Mouse (Mus musculus): ENCODE measurements around the gene Meiob. TPM values are rescaled to one million over a fixed set of nuclear protein-coding genes. Genes with fewer than 3 reads are reported as not detected.
A peak's percentile ranks its signal among the peaks of the same experiment; 100 is the strongest.

Meiob gene
- total RNA-seq, 2 experiments from 2014 or later = not detected

DNA sequence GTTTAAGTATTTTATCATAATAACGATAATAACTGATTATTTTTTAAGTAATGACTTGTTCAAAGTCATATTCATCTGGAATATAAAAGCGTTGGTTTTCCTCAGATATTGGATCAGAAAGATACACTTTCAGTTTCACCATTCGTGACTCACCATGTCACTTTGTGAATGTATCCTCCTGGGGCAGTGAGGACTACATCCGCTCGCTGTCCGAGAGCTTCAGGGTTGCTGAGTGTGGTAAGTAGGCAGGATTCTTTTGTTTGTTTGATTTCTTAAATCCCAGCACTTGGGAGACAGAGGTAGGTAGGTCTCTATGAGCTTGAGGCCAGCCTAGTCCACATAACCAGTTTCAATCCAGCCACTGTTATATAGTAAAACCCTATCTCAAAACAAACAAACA is 14.1 kb downstream of the Meiob start:
- DNase-seq (ENCODE audit: low spot score) = no peak
- intact Hi-C loops (cut with DNase I) = no loop called here

DNA sequence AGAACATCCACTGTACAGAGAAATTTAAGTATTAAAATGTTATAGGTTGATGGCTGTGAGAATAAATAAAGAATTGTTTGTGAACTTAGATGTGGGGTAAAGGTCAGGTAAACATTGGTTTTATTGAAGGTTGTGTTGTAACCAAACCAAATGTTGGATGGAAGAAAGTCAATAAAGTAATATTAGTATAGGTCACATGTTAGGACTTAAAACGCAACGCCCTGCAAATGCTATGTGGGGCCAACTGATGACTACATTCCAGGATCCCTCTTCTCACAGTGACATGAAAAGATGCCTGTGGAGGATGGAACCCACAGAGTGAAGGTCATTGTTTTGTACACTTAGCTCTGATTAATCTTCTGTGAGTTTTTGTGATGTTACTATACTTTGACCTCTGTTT is 15.4 kb downstream of the Meiob start:
- no peak for DNase-seq (ENCODE audit: low spot score)
- intact Hi-C loops (cut with DNase I) = no loop called here

DNA sequence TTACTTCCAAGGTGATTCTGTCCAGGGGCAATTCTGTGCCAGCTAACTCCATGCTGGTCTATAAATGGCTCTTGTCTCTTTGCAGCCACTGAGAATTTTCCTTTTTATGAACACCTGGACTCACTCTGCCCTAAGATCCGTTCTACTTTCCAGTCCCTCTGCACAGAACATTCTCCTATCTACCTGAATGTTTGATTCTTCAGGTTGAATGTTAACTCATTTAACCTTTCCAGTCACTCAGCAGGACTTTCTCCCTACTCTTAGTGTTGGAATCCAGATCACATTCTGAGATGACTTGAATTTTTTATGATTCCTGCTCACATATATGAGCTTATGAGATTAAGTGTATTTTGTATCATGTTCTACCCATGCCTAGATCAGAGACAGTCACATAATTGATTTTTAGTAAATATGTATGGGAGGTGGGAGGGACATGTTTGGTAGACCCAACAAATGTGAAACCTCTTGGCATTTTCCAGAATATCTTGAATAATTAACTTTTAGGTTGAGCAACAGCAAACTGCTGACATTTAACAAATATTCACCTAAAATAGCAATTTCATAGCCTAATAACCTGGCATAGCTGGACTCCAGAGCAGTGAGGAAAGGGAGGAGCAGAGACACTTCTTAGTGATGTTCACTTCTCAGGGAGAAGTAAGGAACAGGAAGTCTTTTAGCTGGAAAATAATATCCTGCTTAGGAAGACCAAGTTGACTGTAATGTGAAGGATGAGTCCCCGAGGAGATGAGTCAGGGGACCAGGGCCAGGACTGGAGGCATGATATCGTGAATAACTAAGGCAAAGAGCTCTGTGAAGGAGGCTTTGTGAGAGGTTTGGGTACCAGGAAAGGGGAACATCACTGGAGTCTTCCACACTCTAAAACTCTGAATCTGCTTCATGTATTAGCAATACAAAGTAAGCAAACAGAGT is 17.5 kb downstream of the Meiob start:
- intact Hi-C loops (cut with DNase I) = no loop called here
- no peak for DNase-seq (ENCODE audit: low spot score)

DNA sequence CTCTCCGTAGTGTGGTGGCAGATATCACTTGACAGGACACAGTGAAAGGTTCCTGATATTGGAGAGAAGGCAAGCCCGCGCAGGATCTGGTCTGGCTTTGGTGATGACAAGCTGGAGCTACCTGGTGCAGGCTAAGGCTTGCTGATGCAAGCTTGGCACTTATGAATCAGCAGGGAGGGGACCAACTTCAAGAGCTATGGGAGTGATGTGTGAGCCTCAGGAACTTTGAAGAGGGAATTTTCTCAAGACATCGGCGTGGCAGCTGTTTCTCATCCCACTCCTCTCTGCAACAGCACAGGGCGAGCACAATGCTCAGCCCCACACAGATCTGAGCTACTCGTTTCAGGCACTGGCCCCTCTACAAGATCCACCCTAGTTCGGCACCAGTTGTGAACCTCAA is 35.8 kb downstream of the Meiob start, which contains the start of gene Hagh:
Hagh (plus strand) TSS at position 302 of the 400 bp plus-strand sequence.
- DNase-seq (ENCODE audit: low spot score) = no peak
- intact Hi-C loops (cut with DNase I) = no loop called here

DNA sequence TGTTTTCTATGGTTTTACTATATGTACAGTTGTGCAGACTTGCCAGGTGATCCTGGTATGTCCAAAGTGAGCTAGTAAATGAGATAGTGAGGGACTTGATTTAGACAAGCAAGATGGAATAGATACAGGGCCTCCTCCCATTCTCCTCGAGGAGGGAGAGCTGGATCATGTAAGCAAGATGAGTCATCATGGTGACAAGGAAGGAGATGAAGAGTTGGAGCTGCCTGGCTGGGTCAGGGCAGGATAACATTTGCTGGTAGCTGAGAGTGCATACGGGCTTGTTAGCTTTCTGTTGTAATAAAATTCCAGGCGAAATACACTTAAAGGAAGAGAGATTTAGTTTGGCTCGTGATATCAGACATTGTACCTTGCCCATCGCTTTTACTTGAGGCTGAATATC is 36.3 kb downstream of the Meiob start:
- intact Hi-C loops (cut with DNase I) = no loop called here
- no peak for DNase-seq (ENCODE audit: low spot score)

DNA sequence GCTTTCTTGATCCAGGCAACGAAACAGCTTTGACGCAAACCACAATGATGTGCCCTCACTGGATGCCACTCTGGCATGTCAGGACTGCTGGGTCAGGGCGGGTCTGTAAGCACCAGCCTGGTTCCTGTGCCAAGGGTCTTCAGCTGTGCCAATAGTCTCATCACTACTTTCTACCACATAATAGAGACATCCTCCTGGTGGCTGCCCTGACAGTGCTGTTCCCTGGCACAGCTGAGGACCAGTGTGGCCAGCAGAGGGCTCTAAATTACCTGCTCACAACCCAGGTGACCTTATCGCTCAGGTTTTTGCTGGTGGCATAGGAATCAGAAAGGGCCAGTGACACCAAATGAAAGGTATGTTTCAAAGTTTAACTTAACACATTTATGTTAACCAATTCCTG is 37.0 kb downstream of the Meiob start:
- no peak for DNase-seq (ENCODE audit: low spot score)
- intact Hi-C loops (cut with DNase I) = no loop called here

DNA sequence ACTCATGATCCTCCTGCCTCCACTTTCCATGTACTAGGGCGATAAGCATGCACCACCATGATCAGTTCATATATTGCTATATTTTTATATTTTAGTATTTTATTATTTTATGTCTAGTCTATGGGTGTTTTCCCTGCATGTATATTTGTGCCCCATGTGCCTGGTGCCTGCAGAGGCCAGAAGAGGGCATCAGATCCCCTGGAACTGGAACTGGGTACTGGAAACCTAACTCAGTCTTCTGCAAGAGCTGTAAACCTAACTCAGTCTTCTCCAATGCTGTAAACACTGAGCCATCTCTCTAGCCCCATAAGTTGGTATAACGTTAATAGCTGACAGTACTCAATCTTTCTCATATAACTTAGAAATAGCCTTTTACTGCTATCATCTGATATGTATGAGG is 38.5 kb downstream of the Meiob start:
- intact Hi-C loops (cut with DNase I) = no loop called here
- no peak for DNase-seq (ENCODE audit: low spot score)

DNA sequence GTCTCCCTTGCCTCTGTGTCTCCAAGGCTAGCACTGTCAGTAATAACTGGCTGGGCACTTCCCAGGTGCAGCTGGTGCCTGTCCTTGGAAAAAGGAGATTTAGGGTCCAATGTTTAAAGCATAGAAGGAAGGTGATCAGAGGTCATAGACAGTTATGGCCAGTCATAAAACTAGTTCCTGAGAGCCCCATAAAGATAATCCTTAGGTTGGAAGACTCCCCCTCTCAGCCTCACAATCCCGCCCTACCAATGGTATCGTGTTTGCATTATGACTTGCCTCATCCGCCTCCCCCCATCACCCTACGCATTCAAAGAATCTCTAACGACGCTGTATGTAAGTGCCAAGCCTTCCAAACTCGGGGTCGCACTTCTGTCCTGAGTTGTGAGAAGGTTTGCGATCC is 40.4 kb downstream of the Meiob start:
- intact Hi-C loops (cut with DNase I) = no loop called here
- DNase-seq (ENCODE audit: low spot score) = no peak

DNA sequence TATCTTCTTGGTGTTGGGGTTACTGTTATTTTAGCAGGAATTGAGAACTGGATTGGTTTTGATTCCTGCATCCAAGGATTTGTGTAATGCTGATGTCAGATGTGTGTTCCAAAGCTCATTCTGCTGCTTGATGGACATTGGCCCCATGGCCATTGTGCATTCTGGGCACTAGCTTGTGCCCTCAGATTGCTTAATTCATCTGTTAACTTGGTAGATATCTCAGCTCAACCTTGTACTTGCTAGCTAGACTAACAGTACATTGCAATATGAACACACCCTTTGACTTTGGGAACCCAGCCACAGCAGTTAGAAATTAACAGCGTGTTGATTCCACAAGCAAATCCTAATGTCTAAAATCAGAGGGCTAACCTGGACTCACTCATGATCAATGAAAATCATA is 43.3 kb downstream of the Meiob start:
- no peak for DNase-seq (ENCODE audit: low spot score)
- intact Hi-C loops (cut with DNase I) = no loop called here

DNA sequence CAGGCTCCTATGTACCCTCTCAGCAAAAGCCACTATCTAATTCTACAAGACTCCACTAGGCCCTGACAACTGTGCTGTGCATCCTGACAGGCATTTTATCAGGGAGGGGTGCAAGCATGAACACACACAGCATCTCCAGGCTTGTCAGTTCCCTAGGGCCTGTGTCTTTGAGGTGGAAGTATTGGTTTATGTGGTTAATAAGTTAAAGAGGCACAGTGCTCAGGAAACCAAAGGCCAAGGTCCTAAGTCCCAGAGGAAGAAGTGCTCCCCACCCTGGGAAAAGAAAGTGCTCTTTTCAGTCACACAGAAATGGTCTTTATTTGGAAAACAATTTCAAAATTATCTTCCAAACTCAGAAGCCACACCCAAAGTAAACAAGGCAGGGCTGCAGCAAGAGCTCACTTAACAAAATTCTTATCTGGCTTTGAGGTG is 44.5 kb downstream of the Meiob start:
- intact Hi-C loops (cut with DNase I) = loop anchor here (2.0 kb wide), 1 partner anchor 38 kb away; the partner anchor contains the start of genes Nubp2 and Spsb3
- DNase-seq (ENCODE audit: low spot score) = no peak

DNA sequence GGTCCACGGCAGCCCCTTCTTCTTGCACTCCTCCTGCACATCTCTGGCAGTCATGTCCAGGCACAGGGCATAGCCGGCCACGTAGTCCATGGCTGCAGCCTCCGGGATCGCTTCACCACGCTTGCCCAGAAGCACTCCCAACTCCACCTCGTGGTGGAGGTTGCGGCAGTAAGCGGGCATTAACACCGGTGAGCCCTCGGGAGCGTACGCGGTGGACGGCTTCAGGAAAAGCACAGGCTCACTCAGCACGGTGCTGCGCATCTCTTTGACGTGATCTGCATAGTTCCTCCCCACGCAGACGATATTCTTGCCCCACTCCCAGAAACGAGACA is 45.6 kb downstream of the Meiob start:
- DNase-seq (ENCODE audit: low spot score) = no peak
- intact Hi-C loops (cut with DNase I) = loop anchor here (2.0 kb wide), 1 partner anchor 37 kb away; the partner anchor contains the start of genes Nubp2 and Spsb3

DNA sequence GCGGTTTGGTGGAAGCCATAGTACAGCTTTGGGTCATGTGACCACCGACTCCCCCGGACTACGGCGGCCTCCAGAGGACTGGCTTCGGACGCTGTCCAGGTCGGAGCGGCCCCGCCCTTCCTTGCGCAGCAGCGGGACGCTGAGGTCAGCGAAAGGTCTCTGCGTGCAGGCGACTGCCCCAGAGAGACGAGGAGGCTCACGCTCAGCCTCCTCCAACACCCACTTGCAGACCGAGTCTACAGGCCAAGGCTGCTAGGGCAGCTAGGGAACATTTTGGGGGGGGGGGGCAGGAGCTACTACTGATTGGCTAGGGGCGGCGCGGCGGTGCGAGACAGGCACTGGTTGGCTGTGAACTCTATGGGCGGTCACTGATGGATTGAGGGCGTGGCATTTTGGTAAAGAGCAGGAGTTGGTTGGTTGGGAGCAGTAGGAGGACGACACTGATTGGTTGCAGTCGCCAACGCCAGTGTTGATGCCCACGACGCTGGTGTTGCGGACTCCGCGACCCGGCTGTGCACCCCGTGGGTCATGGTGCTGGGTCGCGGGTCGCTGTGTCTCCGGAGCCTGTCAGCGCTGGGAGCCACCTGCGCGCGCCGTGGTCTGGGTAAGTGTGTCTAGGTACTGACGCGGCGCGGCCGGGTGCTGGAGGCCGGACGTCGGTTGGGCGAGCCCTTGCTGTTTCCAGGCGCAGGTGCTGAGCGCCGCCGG is 46.1 kb downstream of the Meiob start, which contains the start of gene Fahd1:
Fahd1 (minus strand) TSS at position 300 of the 708 bp plus-strand sequence.
- peak; percentile 95 for DNase-seq (ENCODE audit: low spot score)
- intact Hi-C loops (cut with DNase I) = no loop called here

DNA sequence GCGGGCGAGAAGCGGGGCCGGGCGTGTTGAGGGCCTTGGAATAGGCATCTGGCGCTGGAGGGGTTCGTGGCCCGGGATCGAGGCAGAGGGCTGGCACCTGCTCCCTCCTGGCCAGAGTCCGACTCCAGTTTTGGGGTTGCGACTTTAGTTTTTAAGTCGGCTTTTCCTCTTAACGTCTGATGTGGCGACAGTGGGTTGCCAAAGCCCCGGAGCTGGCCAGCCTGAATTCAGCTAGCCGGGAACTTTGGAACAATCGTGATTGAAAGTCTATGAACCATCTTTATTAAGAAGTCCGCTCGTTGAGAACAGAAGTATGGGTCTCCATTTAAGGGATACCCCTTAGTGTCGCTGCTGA is 46.7 kb downstream of the Meiob start:
- DNase-seq (ENCODE audit: low spot score) = no peak
- intact Hi-C loops (cut with DNase I) = no loop called here

DNA sequence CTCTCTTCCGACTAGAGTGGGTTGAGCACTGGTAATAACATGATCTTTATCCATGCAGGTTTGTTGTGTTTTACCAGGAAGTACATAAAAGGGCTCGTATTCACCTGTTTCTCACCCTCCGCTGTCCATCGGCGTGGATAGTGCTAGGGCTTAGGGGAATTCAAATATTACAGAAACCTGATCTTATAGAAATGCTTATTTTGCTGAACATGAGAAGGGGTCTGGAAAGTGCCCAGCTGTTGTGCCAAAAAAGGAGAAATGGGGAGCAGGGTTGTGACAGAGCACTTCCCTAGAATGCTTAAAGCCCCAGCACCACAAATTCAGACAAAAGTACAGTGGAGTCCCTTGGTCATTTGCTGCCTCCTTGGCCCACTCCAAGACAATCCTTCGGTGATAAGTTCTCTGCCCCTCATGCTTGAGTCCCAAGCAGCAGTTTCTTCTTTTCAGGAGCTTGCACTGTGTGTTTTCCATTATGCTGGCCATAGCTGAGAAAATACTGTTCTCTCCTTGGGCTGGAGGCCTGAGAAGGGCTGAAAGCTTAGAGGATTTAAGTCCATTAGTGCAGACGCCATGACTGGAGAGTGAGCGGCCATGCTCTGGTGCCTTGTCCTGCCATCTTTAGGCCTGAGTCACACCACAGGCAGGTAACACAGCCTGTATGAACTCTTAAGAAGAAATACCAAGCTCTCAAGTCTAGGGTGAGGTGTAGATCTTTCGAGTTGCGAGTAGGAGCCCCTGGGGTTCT is 47.5 kb downstream of the Meiob start:
- intact Hi-C loops (cut with DNase I) = no loop called here
- DNase-seq (ENCODE audit: low spot score) = no peak

DNA sequence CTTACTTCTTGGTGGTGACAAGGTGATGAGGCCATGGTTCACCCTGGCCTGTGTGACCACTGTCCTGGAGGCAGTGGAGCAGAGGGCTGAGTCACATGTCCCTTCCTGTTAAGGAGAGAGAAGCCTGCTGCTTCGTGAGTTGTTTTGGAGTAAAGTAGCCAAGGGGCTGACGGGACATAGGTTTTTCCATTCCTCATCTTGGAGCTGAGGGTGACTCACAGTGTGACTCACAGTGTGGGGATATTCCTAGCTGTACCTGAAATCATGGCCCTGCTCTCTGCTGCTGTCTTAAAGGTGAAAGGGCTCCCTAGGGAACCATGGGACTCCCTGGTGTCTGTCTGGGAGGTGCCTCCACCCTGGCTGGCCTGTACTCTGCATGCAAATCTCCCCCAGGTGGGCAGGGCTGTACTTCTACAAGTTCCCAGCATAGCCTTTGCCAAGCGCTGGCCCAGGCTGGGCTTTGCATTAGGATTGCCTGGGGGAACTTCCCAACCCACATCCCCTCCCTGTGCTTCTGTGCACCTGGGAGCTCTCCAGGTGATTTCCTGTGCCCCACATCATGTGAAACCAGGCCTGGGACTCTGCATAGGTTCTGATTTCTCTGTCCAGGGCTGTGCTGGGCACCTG is 51.9 kb downstream of the Meiob start:
- no peak for DNase-seq (ENCODE audit: low spot score)
- intact Hi-C loops (cut with DNase I) = no loop called here

DNA sequence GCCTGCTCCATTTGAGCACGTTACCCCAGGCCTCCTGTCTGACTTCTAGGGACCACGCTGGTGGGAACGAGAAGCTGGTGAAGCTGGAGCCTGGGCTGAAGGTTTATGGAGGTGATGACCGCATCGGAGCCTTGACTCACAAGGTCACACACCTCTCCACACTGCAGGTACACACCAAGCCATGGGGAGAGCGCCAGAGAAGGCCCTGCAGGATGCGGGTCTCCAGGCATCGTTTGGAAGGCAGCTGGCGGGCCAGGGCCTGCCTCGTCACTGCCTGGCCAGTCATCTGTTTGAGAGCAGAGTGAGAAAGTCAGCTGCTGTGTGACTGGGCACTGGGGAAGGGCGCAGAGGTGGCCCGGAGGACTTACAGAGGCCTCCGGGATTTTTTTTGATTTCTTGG is 52.5 kb downstream of the Meiob start:
- intact Hi-C loops (cut with DNase I) = no loop called here
- DNase-seq (ENCODE audit: low spot score) = no peak

DNA sequence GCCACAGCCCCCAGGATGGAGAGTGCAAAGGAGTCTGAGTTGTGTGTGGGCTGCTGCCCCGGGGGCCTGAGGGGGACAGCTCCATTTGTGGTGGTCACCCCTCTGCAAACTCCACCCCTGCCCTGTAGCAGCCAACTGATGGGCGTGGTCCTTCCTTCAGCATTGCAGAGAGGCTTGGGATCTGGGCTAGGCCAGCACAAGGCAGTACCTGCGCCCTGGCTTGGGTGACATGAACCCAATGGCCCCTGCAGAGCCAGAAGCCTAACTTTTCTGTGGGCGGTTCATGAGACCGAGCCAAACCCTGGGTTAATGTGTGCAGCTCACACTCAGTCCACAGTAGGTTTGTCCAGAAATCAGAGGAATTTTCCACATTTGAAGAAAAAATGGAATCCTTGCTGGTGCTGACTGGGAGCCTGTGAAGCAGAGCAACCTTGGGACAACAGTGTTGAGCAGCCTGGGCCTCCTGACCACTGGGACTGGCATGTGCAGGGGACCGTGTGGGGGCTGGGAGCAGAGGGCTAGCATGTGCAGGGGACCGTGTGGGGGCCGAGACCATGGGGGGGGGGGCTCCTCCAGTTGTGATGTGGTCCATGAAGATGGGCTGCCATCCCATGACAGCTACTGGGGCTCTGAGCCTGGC is 53.9 kb downstream of the Meiob start:
- intact Hi-C loops (cut with DNase I) = no loop called here

DNA sequence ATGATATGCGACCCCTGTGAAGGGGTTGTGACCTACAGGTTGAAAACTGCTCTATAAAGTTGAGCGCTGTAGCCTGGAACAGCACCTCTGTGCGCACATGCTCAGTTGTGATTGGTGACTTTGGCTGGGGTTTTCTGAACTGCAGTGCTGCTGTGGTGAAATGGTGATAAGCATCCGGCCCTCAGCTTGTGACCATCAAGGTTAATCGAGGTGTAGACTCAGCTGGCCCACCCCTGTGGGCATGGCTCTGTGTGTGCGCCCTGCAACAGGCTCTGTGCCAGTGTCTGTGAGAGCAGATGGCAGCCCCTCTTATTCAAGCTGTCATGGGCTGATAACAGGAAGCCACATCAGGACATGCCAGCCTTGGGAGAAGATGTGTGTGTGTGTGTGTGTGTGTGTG is 54.9 kb downstream of the Meiob start:
- no peak for DNase-seq (ENCODE audit: low spot score)
- intact Hi-C loops (cut with DNase I) = no loop called here

More for the DNA sequence above, 53.9 kb downstream of the Meiob start:
- no peak for DNase-seq (ENCODE audit: low spot score)

DNA sequence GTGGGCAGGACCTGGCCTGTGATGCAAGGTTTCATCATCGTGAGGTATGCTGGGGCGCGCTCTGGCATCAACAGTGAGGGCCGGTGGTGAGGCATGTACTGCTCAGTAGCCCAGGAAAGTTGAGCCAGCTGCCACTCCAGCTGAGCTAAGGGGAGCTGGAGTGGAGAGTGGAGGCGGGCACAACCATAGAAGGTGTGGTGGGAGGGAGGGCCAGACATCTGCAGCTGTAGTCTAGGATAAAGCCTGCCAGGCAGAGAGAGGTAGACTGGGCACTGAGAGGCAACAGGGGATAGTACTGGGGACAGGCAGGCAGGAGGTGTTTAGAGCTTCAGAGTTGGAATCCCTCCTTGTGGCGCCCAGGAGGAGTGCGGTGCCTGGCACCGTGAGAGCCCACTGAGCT is 56.0 kb downstream of the Meiob start:
- no peak for DNase-seq (ENCODE audit: low spot score)
- intact Hi-C loops (cut with DNase I) = no loop called here

DNA sequence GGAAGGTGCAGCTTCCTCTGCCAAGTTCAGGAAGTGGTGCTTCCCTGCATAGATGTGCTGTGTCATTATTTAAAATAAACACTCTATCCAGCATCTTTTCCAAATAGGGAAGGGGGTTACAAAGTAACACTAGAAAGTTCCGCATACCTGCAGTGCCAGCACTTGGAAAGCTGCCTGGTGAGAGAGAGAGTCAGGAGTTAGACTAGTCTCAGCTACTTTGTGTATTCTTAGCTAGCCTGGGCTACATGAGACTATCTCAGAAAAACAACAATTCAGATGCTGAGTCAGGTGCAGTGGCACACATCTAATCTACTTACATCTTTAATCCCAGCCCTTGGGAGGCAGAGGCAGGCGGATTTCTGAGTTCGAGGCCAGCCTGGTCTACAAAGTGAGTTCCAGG is 57.7 kb downstream of the Meiob start:
- no peak for DNase-seq (ENCODE audit: low spot score)
- intact Hi-C loops (cut with DNase I) = no loop called here

All from heart, postnatal 25 days (tissue).